Mouse (Mus musculus) liver, embryonic 11.5 days (tissue): ENCODE results near the gene Gars. TPM values are rescaled to one million over a fixed set of nuclear protein-coding genes. Genes with fewer than 3 reads are reported as not detected.

Experiments used
- ATAC-seq: fragments of 200-750 bp; cut with Nextera tagmentation; replicated peaks from 2 replicates; pipeline ENCODE4 v1.8.0; 2017; ENCODE audit warnings: moderate number of reproducible peaks, mild to moderate bottlenecking, moderate TSS enrichment, moderate library complexity; ENCODE audit not compliant: low FRiP score
- DNase-seq: peaks from one replicate; pipeline ENCODE4 v3.0.0-alpha.2; 2017; ENCODE audit warnings: low spot score
- H3K27ac ChIP-seq: fragments of 300-500 bp; sonication (generic); 2 replicates; pipeline ENCODE4 v1.5.1; 2014; ENCODE audit warnings: mild to moderate bottlenecking, low read depth, low read length, control low read depth
- H3K27me3 ChIP-seq: fragments of 300-500 bp; sonication (generic); replicated peaks from 2 replicates; pipeline ENCODE4 v1.6.1; 2014; ENCODE audit warnings: low read length, mixed read lengths; ENCODE audit not compliant: control insufficient read depth, insufficient read depth
- H3K36me3 ChIP-seq: fragments of 300-500 bp; sonication (generic); 2 replicates; pipeline ENCODE4 v1.6.1; 2014; ENCODE audit warnings: mild to moderate bottlenecking, low read length, moderate library complexity, mixed read lengths; ENCODE audit not compliant: control insufficient read depth, insufficient read depth
- H3K4me1 ChIP-seq: fragments of 300-500 bp; sonication (generic); replicated peaks from 2 replicates; pipeline ENCODE4 v1.6.1; 2014; ENCODE audit warnings: low read length, mixed read lengths; ENCODE audit not compliant: control insufficient read depth, insufficient read depth
- H3K4me2 ChIP-seq: fragments of 300-500 bp; sonication (generic); 2 replicates; pipeline ENCODE4 v1.6.1; 2014; ENCODE audit warnings: mild to moderate bottlenecking, control low read depth, moderate library complexity
- H3K4me3 ChIP-seq: fragments of 300-500 bp; sonication (generic); 2 replicates; pipeline ENCODE4 v1.5.1; 2014; ENCODE audit warnings: low read depth, low read length, control low read depth
- H3K9ac ChIP-seq: fragments of 300-500 bp; sonication (generic); 2 replicates; pipeline ENCODE4 v1.6.1; 2014; ENCODE audit warnings: low read depth, low read length, control low read depth
- H3K9me3 ChIP-seq: fragments of 300-500 bp; sonication (generic); 2 replicates; pipeline ENCODE4 v1.6.1; 2016; ENCODE audit warnings: low read length, inconsistent platforms, mixed read lengths; ENCODE audit not compliant: control insufficient read depth
- WGBS: fragments of 180-500 bp; shearing (Covaris S2); extraction: QIAGEN DNeasy Blood & Tissue Kit; methylation state at CpG from one replicate; pipeline ENCODE4 v1.1.7; 2014; 5-methylcytosine and 5-hydroxymethylcytosine counted together
- polyA plus RNA-seq: library from polyadenylated mRNA; unstranded; fragments of >200 nt; fragmentation: Nextera tagmentation; extraction: Ambion mirVana; gene quantifications from 2 replicates; pipeline ENCODE4 v1.2.1, GENCODE M21; 2014

The Gars gene
- polyA plus RNA-seq, 1 experiment from 2014 or later, result 253 TPM

DNA sequence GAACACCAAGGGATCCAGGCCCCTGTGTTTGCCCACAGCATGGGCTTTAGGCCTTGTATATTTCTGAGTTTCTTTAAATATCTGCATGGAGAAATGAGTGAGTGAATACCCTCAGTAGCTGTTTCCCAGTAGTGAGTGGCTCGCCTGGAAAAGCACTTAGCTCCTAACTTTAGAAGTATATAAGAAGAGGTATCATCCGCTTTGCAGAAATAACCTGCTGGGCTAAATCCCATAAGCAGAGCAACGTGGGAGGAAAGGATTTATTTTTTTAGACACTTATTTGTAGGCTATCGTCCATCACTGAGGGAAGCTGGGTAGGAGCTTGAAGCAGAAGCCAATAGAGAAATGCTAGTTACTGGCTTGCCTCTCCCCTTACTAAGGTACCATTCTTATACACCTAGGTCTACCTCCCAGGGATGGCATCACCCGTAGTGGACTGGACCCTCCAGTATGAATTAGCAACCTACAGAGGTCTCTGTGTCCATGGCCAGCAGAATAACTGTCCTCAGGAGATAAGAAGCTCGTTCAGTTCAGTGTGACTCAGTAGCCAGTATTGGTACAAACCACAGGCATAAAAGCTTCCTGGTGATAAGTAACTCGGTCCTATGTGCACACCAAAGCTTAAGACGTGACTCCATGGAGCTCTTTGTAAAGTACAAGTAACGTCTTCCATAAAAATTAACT is 26.1 kb downstream of the Gars start:
- no peak for DNase-seq
- ATAC-seq, result peak; percentile 63

DNA sequence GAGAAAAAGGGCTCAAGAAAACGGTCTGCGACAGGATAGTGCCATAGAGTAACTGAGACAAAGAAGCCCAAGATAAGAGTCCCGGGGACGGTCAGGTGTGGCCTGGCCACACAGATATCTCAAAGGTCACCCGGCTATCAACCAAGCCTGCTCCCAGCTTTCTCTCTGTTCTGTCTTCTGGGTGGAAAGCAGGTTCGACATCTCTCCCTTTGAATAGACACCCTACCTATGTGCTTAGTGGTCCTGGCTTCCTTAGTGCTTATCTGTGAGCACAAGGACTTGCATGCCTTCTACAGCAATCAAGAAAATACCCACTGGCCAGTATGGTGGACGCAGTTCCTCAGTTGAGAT is 26.6 kb downstream of the Gars start:
- Histone ChIP-seq H3K4me1 (peaks cover 6% of the 10 kb centered on the region; the same call in 1 of the 2 replicates), H3K36me3 (peaks cover 42% of the 10 kb centered on the region), H3K4me2 (peak overlapping the region; percentile 12; the same call in 1 of the 2 replicates), H3K27ac (peak overlapping the region; percentile 9; the same call in 1 of the 2 replicates), H3K4me3 (no peak overlapping the region), H3K9ac (no peak overlapping the region), H3K27me3 (no peaks in the 10 kb centered on the region), H3K9me3 (no peaks in the 10 kb centered on the region)
- DNase-seq, result no peak
- 53% methylated on average over 7 of the region's 7 CpGs for WGBS
- peak; percentile 81 for ATAC-seq

More for the DNA sequence above, 26.1 kb downstream of the Gars start:
- Histone ChIP-seq H3K36me3 (peaks cover 41% of the 10 kb centered on the region), H3K9me3 (no peaks in the 10 kb centered on the region), H3K27me3 (no peaks in the 10 kb centered on the region), H3K4me1 (peaks cover 6% of the 10 kb centered on the region; the same call in 1 of the 2 replicates), H3K9ac (no peak overlapping the region), H3K4me3 (no peak overlapping the region), H3K4me2 (peak overlapping the region; percentile 12; the same call in 1 of the 2 replicates), H3K27ac (peak overlapping the region; percentile 9)
- 64% methylated on average over 9 of the region's 9 CpGs for WGBS

DNA sequence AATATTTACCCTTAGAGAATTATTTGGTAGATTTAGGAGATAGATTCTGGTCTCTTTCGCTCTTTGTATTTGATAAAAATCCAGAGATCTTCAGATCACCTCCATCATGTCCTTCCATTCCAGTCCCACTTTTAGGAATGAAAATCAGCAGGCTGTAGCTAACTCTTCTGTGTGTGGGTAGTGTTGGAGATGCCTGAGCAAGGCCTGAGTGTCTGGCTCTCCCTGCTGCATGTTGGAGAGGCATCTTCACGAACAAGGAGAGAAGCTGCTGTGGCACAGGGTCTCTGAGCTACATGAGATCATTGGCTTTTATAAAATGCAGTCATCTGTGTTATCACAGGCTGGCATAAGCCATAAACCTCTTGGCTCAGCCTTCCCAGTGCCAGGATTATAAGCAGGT is 28.1 kb downstream of the Gars start:
- Histone ChIP-seq H3K27me3 (no peaks in the 10 kb centered on the region), H3K4me1 (peaks cover 6% of the 10 kb centered on the region; the same call in 1 of the 2 replicates), H3K36me3 (peaks cover 41% of the 10 kb centered on the region), H3K4me2 (no peak overlapping the region), H3K4me3 (no peak overlapping the region), H3K9ac (no peak overlapping the region), H3K9me3 (no peaks in the 10 kb centered on the region), H3K27ac (no peak overlapping the region)
- DNase-seq (no peak), ATAC-seq (no peak)
- 95% methylated on average over 2 of the region's 2 CpGs for WGBS

DNA sequence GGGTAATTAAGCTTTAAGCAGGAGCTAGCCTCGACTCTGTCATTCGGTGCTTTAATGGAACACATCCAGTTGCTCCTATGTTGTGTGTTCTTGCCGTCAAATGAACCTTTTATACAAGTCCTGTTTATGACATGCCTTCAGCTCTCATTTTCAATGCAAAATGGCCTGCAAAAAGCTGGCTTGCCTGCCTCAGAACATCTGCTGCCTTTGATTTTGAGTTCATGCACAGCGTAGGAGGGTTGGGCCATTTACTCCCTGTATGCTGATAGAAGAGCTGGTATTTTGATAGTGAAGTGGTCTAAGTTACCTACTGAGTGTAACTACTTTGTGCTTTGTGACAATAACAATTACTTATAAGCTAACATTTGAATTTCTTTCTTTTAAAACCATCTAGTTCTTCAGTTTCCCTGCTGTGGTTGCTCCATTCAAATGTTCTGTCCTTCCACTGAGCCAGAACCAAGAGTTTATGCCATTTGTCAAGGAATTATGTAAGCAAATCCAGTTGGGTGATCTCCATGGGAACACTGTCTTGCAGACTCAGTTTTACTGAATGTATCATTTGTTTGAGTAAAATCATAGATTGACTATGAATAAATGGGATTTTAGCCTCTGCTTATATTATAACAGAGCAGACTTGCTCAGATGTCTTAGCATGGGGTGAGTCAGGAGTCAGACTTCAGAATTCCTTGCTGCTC is 38.9 kb downstream of the Gars start:
- no peaks in the 10 kb centered on the region for H3K27me3 ChIP-seq
- no peaks in the 10 kb centered on the region for H3K4me1 ChIP-seq
- WGBS, result 92% methylated on average over 4 of the region's 4 CpGs
- H3K4me2 ChIP-seq, result no peak overlapping the region
- ATAC-seq (no peak), DNase-seq (no peak)
- no peak overlapping the region for H3K27ac ChIP-seq
- H3K9ac ChIP-seq, result no peak overlapping the region
- no peaks in the 10 kb centered on the region for H3K9me3 ChIP-seq
- H3K36me3 ChIP-seq, result peaks cover 52% of the 10 kb centered on the region
- no peak overlapping the region for H3K4me3 ChIP-seq

DNA sequence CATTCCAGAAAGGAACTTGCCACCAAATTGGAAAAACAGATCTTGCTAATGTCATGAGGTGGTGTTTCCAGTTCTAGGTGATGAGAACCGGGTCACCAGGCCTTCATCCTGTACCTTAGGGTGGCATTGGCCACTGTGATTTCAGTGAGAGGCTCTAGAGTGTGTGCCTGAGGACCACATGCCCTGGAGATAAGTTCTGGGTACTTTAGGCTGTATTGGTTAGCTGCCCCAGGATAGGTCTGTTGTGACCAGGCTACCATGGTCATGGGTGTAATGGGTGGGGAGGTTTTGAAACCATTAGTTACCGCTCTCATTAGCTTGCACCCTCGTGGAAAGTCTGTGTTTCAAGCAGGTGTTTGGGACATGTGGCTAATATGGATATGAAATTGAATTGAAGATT is 43.6 kb downstream of the Gars start:
- WGBS, result 76% methylated on average over 3 of the region's 3 CpGs
- ATAC-seq, result no peak
- H3K36me3 ChIP-seq, result peaks cover 32% of the 10 kb centered on the region

DNA sequence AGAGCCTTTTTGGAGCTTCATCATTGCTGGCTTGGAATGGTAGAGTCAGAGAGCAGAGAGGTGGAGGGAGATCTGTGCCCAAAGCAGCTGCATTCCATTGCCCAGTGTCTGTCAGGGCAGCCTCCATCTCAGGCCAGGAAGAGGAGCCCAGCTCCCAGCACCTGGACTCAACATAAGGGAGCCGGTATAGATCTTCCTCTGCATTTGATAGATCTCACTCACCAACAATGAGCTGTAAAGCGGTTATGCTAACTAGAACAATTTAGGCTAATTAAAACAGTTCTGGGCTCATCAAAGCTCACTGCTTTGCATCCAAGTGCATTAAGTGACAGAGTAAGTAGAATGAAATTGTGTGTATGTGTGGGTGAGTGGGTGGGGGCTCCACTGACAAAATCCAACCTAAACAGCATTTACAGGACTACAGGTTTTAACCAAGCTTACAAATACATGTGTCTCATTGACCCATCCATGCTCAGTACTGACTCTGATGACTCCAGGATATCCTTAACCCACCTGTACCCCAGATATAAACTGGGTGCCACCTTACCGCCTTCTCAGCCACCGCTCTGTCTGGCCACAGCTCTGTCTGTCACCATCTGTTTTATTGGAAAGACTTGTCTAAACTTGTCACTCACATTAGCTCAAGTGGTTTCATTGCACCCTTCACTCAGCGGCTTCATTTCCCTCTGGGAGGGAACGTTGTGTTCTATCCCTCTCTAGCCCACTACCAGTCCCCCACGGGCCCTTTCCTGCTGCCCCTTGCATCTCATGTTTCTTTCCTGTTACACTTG is 44.6 kb downstream of the Gars start:
- Histone ChIP-seq H3K4me3 (no peak overlapping the region), H3K9ac (no peak overlapping the region), H3K4me1 (no peaks in the 10 kb centered on the region), H3K27me3 (no peaks in the 10 kb centered on the region), H3K27ac (no peak overlapping the region), H3K4me2 (no peak overlapping the region), H3K36me3 (peaks cover 24% of the 10 kb centered on the region), H3K9me3 (no peaks in the 10 kb centered on the region)
- ATAC-seq, result no peak
- no peak for DNase-seq
- 77% methylated on average over 7 of the region's 7 CpGs for WGBS

More for the DNA sequence above, 43.6 kb downstream of the Gars start:
- no peak overlapping the region for H3K4me2 ChIP-seq
- no peaks in the 10 kb centered on the region for H3K27me3 ChIP-seq
- H3K9ac ChIP-seq, result no peak overlapping the region
- no peak for DNase-seq
- H3K27ac ChIP-seq, result no peak overlapping the region
- H3K4me3 ChIP-seq, result no peak overlapping the region
- no peaks in the 10 kb centered on the region for H3K4me1 ChIP-seq
- no peaks in the 10 kb centered on the region for H3K9me3 ChIP-seq

DNA sequence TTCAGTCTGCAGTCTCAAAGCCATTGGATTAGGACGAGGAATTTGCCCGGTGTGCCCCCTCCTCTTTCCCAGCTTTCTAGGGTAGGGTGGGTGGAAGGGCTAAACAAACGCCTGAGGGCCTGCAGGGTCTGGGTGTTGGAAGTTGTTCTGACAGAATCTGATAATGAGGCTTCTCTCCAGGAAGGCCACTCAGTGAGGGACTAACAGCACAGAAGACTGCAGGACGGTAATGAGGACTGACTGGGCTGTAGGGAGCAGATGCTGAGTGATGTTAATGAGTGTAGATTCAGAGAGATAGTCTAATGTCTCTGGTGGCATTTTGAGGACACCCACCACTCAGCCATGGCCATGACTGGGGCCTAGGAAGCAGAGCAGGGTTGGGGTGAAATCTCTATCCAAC is 49.5 kb downstream of the Gars start:
- no peaks in the 10 kb centered on the region for H3K4me1 ChIP-seq
- H3K27me3 ChIP-seq, result no peaks in the 10 kb centered on the region
- H3K9me3 ChIP-seq, result no peaks in the 10 kb centered on the region
- no peak overlapping the region for H3K4me2 ChIP-seq
- H3K36me3 ChIP-seq, result no peaks in the 10 kb centered on the region
- no peak overlapping the region for H3K9ac ChIP-seq
- ATAC-seq (no peak), DNase-seq (no peak)
- H3K4me3 ChIP-seq, result no peak overlapping the region
- no peak overlapping the region for H3K27ac ChIP-seq
- WGBS, result 35% methylated on average over 4 of the region's 4 CpGs

DNA sequence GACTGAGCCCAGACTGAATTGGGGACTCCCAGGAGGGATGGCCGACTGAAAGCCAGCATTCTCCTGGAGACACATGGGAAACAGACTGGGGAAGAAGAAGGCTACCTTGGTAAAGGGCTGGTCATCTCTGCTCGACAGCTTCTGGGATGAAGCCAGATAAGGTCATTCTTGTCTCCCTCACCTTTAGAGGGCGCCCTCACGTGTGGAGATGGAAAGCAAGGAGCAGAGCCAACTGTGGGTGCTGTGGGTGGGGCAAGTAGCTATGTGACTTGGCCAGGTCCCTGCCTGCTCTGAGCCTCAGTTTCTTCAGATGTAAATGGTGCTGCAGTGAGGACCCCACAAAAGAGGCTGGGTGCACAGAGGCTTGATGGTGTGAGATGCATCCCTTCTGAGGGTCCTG is 52.8 kb downstream of the Gars start:
- Histone ChIP-seq H3K27ac (no peak overlapping the region), H3K9me3 (no peaks in the 10 kb centered on the region), H3K9ac (no peak overlapping the region), H3K36me3 (no peaks in the 10 kb centered on the region), H3K4me2 (no peak overlapping the region), H3K27me3 (no peaks in the 10 kb centered on the region), H3K4me3 (no peak overlapping the region), H3K4me1 (no peaks in the 10 kb centered on the region)
- no peak for ATAC-seq
- WGBS, result 30% methylated on average over 4 of the region's 4 CpGs
- DNase-seq, result no peak
